Mouse (Mus musculus) common myeloid progenitor, adult 5-6 weeks (primary cell): ENCODE results near the gene Ccsap. TPM values are rescaled to one million over a fixed set of nuclear protein-coding genes. Genes with fewer than 3 reads are reported as not detected.

Experiments used
- total RNA-seq: library from RNA; stranded (forward); fragments of 200-1000, 187-1606 nt; gene quantifications from 2 replicates; pipeline ENCODE4 v1.2.3, GENCODE M21; 2017

Ccsap gene
- total RNA-seq, 1 experiment from 2014 or later = 10.6 TPM

Other genes starting within 250 kb of the Ccsap start
- 0.55 and 0.78 TPM in 2 replicates for gene Rhou, start 206.3 kb downstream of the Ccsap start, total RNA-seq
- gene Rab4a, start 54.2 kb downstream of the Ccsap start, total RNA-seq = 12.5 and 15.9 TPM in 2 replicates
- not detected in 2 replicates for gene Acta1, start 34.5 kb upstream of the Ccsap start, total RNA-seq
- gene Nup133, start 89.1 kb upstream of the Ccsap start, total RNA-seq = 29.4 and 36.8 TPM in 2 replicates
- gene Abcb10, start 122.9 kb upstream of the Ccsap start, total RNA-seq = 20.2 and 21.1 TPM in 2 replicates
- 45.6 and 46.5 TPM in 2 replicates for gene Taf5l, start 161.2 kb upstream of the Ccsap start, total RNA-seq
- 25.4 and 28.0 TPM in 2 replicates for gene Urb2, start 161.3 kb upstream of the Ccsap start, total RNA-seq